Mouse (Mus musculus) lung, embryonic 16.5 days (tissue): Measurements from ENCODE around the gene Macrod1. TPM values are rescaled to one million over a fixed set of nuclear protein-coding genes. Genes with fewer than 3 reads are reported as not detected.
A peak's percentile ranks its signal among the peaks of the same experiment; 100 is the strongest.

Experiments
- ATAC-seq: fragments of 200-750 bp; cut with Nextera tagmentation; 2 replicates; pipeline ENCODE4 v1.8.0; 2017; ENCODE audit warnings: low read depth, mild to moderate bottlenecking, moderate library complexity
- H3K27ac ChIP-seq: fragments of 300-500 bp; sonication (generic); 2 replicates; pipeline ENCODE4 v1.5.1; 2014; ENCODE audit warnings: mild to moderate bottlenecking, control low read depth, low read length
- H3K27me3 ChIP-seq: fragments of 300-500 bp; sonication (generic); 2 replicates; pipeline ENCODE4 v1.6.1; 2014; ENCODE audit warnings: low read depth, low read length, mixed read lengths; ENCODE audit not compliant: control insufficient read depth, insufficient read depth
- H3K36me3 ChIP-seq: fragments of 300-500 bp; sonication (generic); 2 replicates; pipeline ENCODE4 v1.6.1; 2014; ENCODE audit warnings: low read length; ENCODE audit not compliant: control insufficient read depth, insufficient read depth
- H3K4me1 ChIP-seq: fragments of 300-500 bp; sonication (generic); replicated peaks from 2 replicates; pipeline ENCODE4 v1.6.1; 2014; ENCODE audit warnings: low read length, mixed read lengths; ENCODE audit not compliant: control insufficient read depth, insufficient read depth
- H3K4me2 ChIP-seq: fragments of 300-500 bp; sonication (generic); 2 replicates; pipeline ENCODE4 v1.6.1; 2014; ENCODE audit warnings: low read depth, low read length, control low read depth
- H3K4me3 ChIP-seq: fragments of 300-500 bp; sonication (generic); 2 replicates; pipeline ENCODE4 v1.5.1; 2014; ENCODE audit warnings: mild to moderate bottlenecking, low read length, control low read depth
- H3K9ac ChIP-seq: fragments of 300-500 bp; sonication (generic); 2 replicates; pipeline ENCODE4 v1.6.1; 2014; ENCODE audit warnings: low read length, control low read depth
- H3K9me3 ChIP-seq: fragments of 300-500 bp; sonication (generic); 2 replicates; pipeline ENCODE4 v1.6.1; 2016; ENCODE audit warnings: low read length; ENCODE audit not compliant: control insufficient read depth
- WGBS: fragments of 180-500 bp; shearing (Covaris S2); extraction: QIAGEN DNeasy Blood & Tissue Kit; methylation state at CpG from one replicate; pipeline ENCODE4 v1.1.7; 2014; 5-methylcytosine and 5-hydroxymethylcytosine counted together
- polyA plus RNA-seq: library from polyadenylated mRNA; unstranded; fragments of >200 nt; fragmentation: Nextera tagmentation; extraction: Ambion mirVana; gene quantifications from 2 replicates; pipeline ENCODE4 v1.2.1, GENCODE M21; 2015

Macrod1 gene
- polyA plus RNA-seq, 1 experiment from 2014 or later, result 15.3 TPM

GRCm38 (mm10) chr19:7204898-7205297 is 148.3 kb downstream of the Macrod1 start:
- peaks cover 16% of the 10 kb centered on the region for H3K4me1 ChIP-seq
- 60% methylated on average over 2 of the region's 2 CpGs for WGBS
- no peaks in the 10 kb centered on the region for H3K27me3 ChIP-seq
- peaks cover 32% of the 10 kb centered on the region for H3K36me3 ChIP-seq
- ATAC-seq, result no peak
- no peaks in the 10 kb centered on the region for H3K9me3 ChIP-seq
- H3K27ac ChIP-seq, result peak overlapping the region; percentile 92
- peak overlapping the region; percentile 86 for H3K4me2 ChIP-seq
- H3K4me3 ChIP-seq, result peak overlapping the region; percentile 94
- peak overlapping the region; percentile 76 for H3K9ac ChIP-seq

- WGBS, result 13% methylated on average over 7 of the region's 7 CpGs
- peak overlapping the region; percentile 92 for H3K27ac ChIP-seq
These were observed 148.7 kb downstream of the Macrod1 start for GRCm38 (mm10) chr19:7205326-7205725.

GRCm38 (mm10) chr19:7205753-7206736 is 149.4 kb downstream of the Macrod1 start, which contains the start of gene Otub1:
Gene Otub1 (minus strand): TSS chr19:7206316.
- under 1% methylated on average over 51 of the region's 79 CpGs for WGBS

More at GRCm38 (mm10) chr19:7205326-7205725, 148.7 kb downstream of the Macrod1 start:
- H3K4me2 ChIP-seq, result peak overlapping the region; percentile 86
- peaks cover 28% of the 10 kb centered on the region for H3K36me3 ChIP-seq
- no peaks in the 10 kb centered on the region for H3K27me3 ChIP-seq
- H3K4me1 ChIP-seq, result peaks cover 16% of the 10 kb centered on the region
- peak overlapping the region; percentile 76 for H3K9ac ChIP-seq
- no peak for ATAC-seq
- peak overlapping the region; percentile 94 for H3K4me3 ChIP-seq
- H3K9me3 ChIP-seq, result no peaks in the 10 kb centered on the region

GRCm38 (mm10) chr19:7209907-7210646 is 153.5 kb downstream of the Macrod1 start:
- no peaks in the 10 kb centered on the region for H3K27me3 ChIP-seq
- H3K9ac ChIP-seq, result no peak overlapping the region
- peaks cover 23% of the 10 kb centered on the region for H3K4me1 ChIP-seq
- no peak for ATAC-seq
- no peaks in the 10 kb centered on the region for H3K9me3 ChIP-seq
- H3K4me2 ChIP-seq, result no peak overlapping the region
- 85% methylated on average over 7 of the region's 7 CpGs for WGBS
- peaks cover 12% of the 10 kb centered on the region for H3K36me3 ChIP-seq
- no peak overlapping the region for H3K4me3 ChIP-seq
- no peak overlapping the region for H3K27ac ChIP-seq

More at GRCm38 (mm10) chr19:7205753-7206736, 149.4 kb downstream of the Macrod1 start, which contains the start of gene Otub1:
- no peaks in the 10 kb centered on the region for H3K27me3 ChIP-seq
- peak within 1 kb of the TSS; percentile 86 for H3K4me2 ChIP-seq
- ATAC-seq, result peak; percentile 98
- peaks cover 16% of the 10 kb centered on the region for H3K4me1 ChIP-seq
- peaks cover 24% of the 10 kb centered on the region for H3K36me3 ChIP-seq
- peak within 1 kb of the TSS; percentile 76 for H3K9ac ChIP-seq
- H3K4me3 ChIP-seq, result peak within 1 kb of the TSS; percentile 94
- H3K27ac ChIP-seq, result peak within 1 kb of the TSS; percentile 92
- H3K9me3 ChIP-seq, result no peaks in the 10 kb centered on the region

GRCm38 (mm10) chr19:7212216-7212615 is 155.6 kb downstream of the Macrod1 start:
- Histone ChIP-seq H3K4me1 (peaks cover 31% of the 10 kb centered on the region), H3K4me3 (no peak overlapping the region), H3K9ac (no peak overlapping the region), H3K27ac (no peak overlapping the region), H3K27me3 (no peaks in the 10 kb centered on the region), H3K4me2 (no peak overlapping the region), H3K9me3 (no peaks in the 10 kb centered on the region), H3K36me3 (peaks cover 15% of the 10 kb centered on the region)
- WGBS, result 65% methylated on average over 1 of the region's 1 CpGs
- no peak for ATAC-seq

GRCm38 (mm10) chr19:7213010-7213409 is 156.4 kb downstream of the Macrod1 start:
- H3K36me3 ChIP-seq, result peaks cover 15% of the 10 kb centered on the region
- no peaks in the 10 kb centered on the region for H3K9me3 ChIP-seq
- H3K9ac ChIP-seq, result no peak overlapping the region
- 88% methylated on average over 3 of the region's 3 CpGs for WGBS
- H3K4me1 ChIP-seq, result peaks cover 33% of the 10 kb centered on the region
- H3K4me2 ChIP-seq, result no peak overlapping the region
- H3K4me3 ChIP-seq, result no peak overlapping the region
- no peak overlapping the region for H3K27ac ChIP-seq
- no peak for ATAC-seq
- H3K27me3 ChIP-seq, result no peaks in the 10 kb centered on the region

- H3K4me3 ChIP-seq, result no peak overlapping the region
These were observed 157.9 kb downstream of the Macrod1 start for GRCm38 (mm10) chr19:7214484-7214883.

GRCm38 (mm10) chr19:7217162-7217925 is 160.7 kb downstream of the Macrod1 start, which contains the start of gene Cox8a:
Gene Cox8a (minus strand): TSS chr19:7217616.
- Histone ChIP-seq H3K27me3 (no peaks in the 10 kb centered on the region), H3K4me1 (peaks cover 33% of the 10 kb centered on the region), H3K9me3 (no peaks in the 10 kb centered on the region), H3K36me3 (peaks cover 15% of the 10 kb centered on the region), H3K9ac (peak within 1 kb of the TSS; percentile 84), H3K4me2 (peak within 1 kb of the TSS; percentile 75), H3K4me3 (peak within 1 kb of the TSS; percentile 73), H3K27ac (peak within 1 kb of the TSS; percentile 80)
- under 1% methylated on average over 49 of the region's 50 CpGs for WGBS
- peak; percentile 97 for ATAC-seq

More at GRCm38 (mm10) chr19:7214484-7214883, 157.9 kb downstream of the Macrod1 start:
- H3K27me3 ChIP-seq, result no peaks in the 10 kb centered on the region
- peak overlapping the region; percentile 36; the same call in 1 of the 2 replicates for H3K27ac ChIP-seq
- H3K4me2 ChIP-seq, result peak overlapping the region; percentile 14; the same call in 1 of the 2 replicates
- H3K9me3 ChIP-seq, result no peaks in the 10 kb centered on the region
- 36% methylated on average over 5 of the region's 5 CpGs for WGBS
- ATAC-seq, result peak; percentile 50
- H3K36me3 ChIP-seq, result peaks cover 15% of the 10 kb centered on the region
- peaks cover 33% of the 10 kb centered on the region for H3K4me1 ChIP-seq
- H3K9ac ChIP-seq, result peak overlapping the region; percentile 32; the same call in 1 of the 2 replicates
